Mouse (Mus musculus): Measurements from ENCODE around the gene Ptprs. TPM values are rescaled to one million over a fixed set of nuclear protein-coding genes. Genes with fewer than 3 reads are reported as not detected.

Ptprs gene
- polyA plus RNA-seq, 1 experiment from 2014 or later = 156 TPM

GRCm38 (mm10) chr17:56444771-56445170, 31.5 kb downstream of the Ptprs start:
- no peak overlapping the region for H3K4me2 ChIP-seq (replicated peaks; ENCODE audit: low read depth, low read length)
- H3K4me3 ChIP-seq (ENCODE audit: low read depth, low read length) = no peak overlapping the region
- peaks cover 17% of the 10 kb centered on the region for H3K36me3 ChIP-seq (ENCODE audit: control insufficient read depth, insufficient read depth, low read length)
- no peak for DNase-seq (ENCODE audit: low spot score)
- H3K9ac ChIP-seq (ENCODE audit: low read depth, low read length) = no peak overlapping the region
- peaks cover 10% of the 10 kb centered on the region; the same call in 1 of the 2 replicates for H3K4me1 ChIP-seq (replicated peaks; ENCODE audit: control insufficient read depth, insufficient read depth, low read length)
- 90% methylated on average over 3 of the region's 3 CpGs for WGBS
- H3K9me3 ChIP-seq (ENCODE audit: control insufficient read depth, low read length) = no peaks in the 10 kb centered on the region
- ATAC-seq (ENCODE audit: low FRiP score) = no peak
- no peaks in the 10 kb centered on the region for H3K27me3 ChIP-seq (ENCODE audit: control insufficient read depth, insufficient read depth, low read length)
- H3K27ac ChIP-seq (ENCODE audit: low read depth, low read length) = no peak overlapping the region

GRCm38 (mm10) chr17:56443341-56443795, 32.9 kb downstream of the Ptprs start:
- no peak overlapping the region for H3K4me2 ChIP-seq (replicated peaks; ENCODE audit: low read depth, low read length)
- H3K9ac ChIP-seq (ENCODE audit: low read depth, low read length) = no peak overlapping the region
- no peaks in the 10 kb centered on the region for H3K9me3 ChIP-seq (ENCODE audit: control insufficient read depth, low read length)
- peaks cover 13% of the 10 kb centered on the region; the same call in 1 of the 2 replicates for H3K4me1 ChIP-seq (replicated peaks; ENCODE audit: control insufficient read depth, insufficient read depth, low read length)
- DNase-seq (ENCODE audit: low spot score) = no peak
- H3K36me3 ChIP-seq (ENCODE audit: control insufficient read depth, insufficient read depth, low read length) = peaks cover 15% of the 10 kb centered on the region
- WGBS = 86% methylated on average over 5 of the region's 5 CpGs
- no peak overlapping the region for H3K4me3 ChIP-seq (ENCODE audit: low read depth, low read length)
- H3K27ac ChIP-seq (ENCODE audit: low read depth, low read length) = no peak overlapping the region
- ATAC-seq (ENCODE audit: low FRiP score) = no peak
- H3K27me3 ChIP-seq (ENCODE audit: control insufficient read depth, insufficient read depth, low read length) = no peaks in the 10 kb centered on the region

DNA sequence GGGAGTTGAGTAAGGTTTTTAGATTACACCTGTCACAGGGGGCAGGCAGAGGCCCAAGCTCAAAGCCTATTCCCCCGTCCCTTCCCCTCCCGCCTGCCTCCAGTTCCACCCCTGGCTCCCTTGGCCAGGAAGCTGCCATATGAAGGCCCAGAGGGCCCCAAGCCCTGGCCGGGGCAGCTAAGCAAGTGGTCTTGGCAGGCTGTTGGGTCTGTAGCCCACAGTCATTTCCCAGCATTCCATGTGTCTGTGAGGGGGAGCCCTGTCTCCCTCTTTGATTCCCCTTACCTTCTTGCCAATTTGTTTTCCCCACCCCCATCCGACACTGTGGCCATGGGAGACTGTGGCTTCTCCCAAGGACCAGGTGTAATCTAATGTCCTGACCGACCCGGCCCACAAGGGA, 34.0 kb downstream of the Ptprs start:
- Histone ChIP-seq H3K4me3 (ENCODE audit: low read depth, low read length) (no peak overlapping the region), H3K27ac (ENCODE audit: low read depth, low read length) (no peak overlapping the region), H3K4me2 (replicated peaks; ENCODE audit: low read depth, low read length) (no peak overlapping the region), H3K9ac (ENCODE audit: low read depth, low read length) (no peak overlapping the region), H3K36me3 (ENCODE audit: control insufficient read depth, insufficient read depth, low read length) (peaks cover 18% of the 10 kb centered on the region), H3K9me3 (ENCODE audit: control insufficient read depth, low read length) (no peaks in the 10 kb centered on the region), H3K4me1 (replicated peaks; ENCODE audit: control insufficient read depth, insufficient read depth, low read length) (peaks cover 13% of the 10 kb centered on the region; the same call in 1 of the 2 replicates), H3K27me3 (ENCODE audit: control insufficient read depth, insufficient read depth, low read length) (no peaks in the 10 kb centered on the region)
- no peak for DNase-seq (ENCODE audit: low spot score)
- ATAC-seq (ENCODE audit: low FRiP score) = no peak
- WGBS = 89% methylated on average over 6 of the region's 6 CpGs

DNA sequence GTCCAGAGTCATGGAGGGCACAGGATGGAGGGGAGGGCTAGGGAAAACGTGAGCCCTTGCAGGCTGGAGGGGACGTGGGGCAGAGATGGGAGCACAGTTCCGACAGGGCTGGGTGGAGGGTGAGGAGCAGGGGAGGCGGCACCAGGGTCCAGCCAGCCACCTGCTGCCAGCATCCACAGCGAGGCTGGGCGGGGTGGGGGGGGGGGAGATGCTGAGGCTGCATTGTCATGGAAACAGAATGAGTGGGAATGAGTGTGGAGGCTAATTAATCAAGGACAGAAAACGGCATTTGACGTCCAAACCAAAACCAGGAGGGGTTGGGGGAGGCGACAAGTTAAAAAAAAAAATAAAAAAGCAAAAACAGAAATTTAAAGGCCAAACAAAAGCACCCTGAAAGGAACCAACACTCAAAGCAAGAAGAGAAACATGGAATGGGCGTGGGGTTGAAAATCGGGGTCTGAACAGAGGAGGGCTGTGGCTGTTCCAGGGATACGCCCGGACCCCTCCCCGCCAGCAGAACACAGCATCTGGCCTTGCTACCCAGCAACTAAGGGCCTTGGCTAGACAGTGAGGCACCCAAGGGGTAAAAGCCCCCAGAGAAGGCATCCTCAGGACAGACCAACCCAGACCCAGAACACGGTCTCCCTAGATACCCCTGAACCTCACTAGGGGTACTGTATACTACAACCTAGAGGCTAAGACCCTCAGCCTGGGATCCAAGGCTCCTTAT, 36.4 kb downstream of the Ptprs start:
- Histone ChIP-seq H3K9ac (ENCODE audit: low read depth, low read length) (no peak overlapping the region), H3K36me3 (ENCODE audit: control insufficient read depth, insufficient read depth, low read length) (peaks cover 28% of the 10 kb centered on the region), H3K27ac (ENCODE audit: low read depth, low read length) (peak overlapping the region; percentile 61), H3K4me2 (replicated peaks; ENCODE audit: low read depth, low read length) (no peak overlapping the region), H3K4me1 (replicated peaks; ENCODE audit: control insufficient read depth, insufficient read depth, low read length) (peaks cover 10% of the 10 kb centered on the region; the same call in 1 of the 2 replicates), H3K27me3 (ENCODE audit: control insufficient read depth, insufficient read depth, low read length) (no peaks in the 10 kb centered on the region), H3K4me3 (ENCODE audit: low read depth, low read length) (no peak overlapping the region), H3K9me3 (ENCODE audit: control insufficient read depth, low read length) (no peaks in the 10 kb centered on the region)
- WGBS = 49% methylated on average over 15 of the region's 15 CpGs
- DNase-seq (ENCODE audit: low spot score) (peak; percentile 31), ATAC-seq (ENCODE audit: low FRiP score) (peak; percentile 59)

DNA sequence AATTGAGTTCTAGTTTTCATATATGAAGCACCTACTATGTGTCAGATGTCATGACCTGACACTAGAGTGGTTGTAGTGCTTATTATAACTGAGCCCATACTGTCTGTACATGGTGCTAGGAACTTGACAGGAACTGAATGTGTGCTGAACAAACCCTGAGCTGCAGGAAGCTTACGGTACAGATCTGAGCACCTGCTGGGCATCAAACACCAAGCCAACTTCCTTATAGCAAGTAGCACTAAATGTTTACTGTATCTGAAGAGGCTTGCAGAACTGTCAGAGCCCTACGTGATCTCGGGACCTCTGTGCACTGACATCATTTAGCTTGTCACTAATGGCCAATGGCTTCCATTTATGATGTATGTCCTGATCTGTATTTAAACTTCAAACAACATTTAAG, 44.7 kb downstream of the Ptprs start:
- no peaks in the 10 kb centered on the region for H3K4me1 ChIP-seq (replicated peaks; ENCODE audit: control insufficient read depth, insufficient read depth, low read length)
- H3K9ac ChIP-seq (ENCODE audit: low read depth, low read length) = no peak overlapping the region
- H3K36me3 ChIP-seq (ENCODE audit: control insufficient read depth, insufficient read depth, low read length) = peaks cover 33% of the 10 kb centered on the region
- no peaks in the 10 kb centered on the region for H3K9me3 ChIP-seq (ENCODE audit: control insufficient read depth, low read length)
- no peak for DNase-seq (ENCODE audit: low spot score)
- H3K4me2 ChIP-seq (replicated peaks; ENCODE audit: low read depth, low read length) = no peak overlapping the region
- H3K27me3 ChIP-seq (ENCODE audit: control insufficient read depth, insufficient read depth, low read length) = no peaks in the 10 kb centered on the region
- no peak for ATAC-seq (ENCODE audit: low FRiP score)
- H3K4me3 ChIP-seq (ENCODE audit: low read depth, low read length) = no peak overlapping the region
- WGBS = 89% methylated on average over 3 of the region's 3 CpGs
- H3K27ac ChIP-seq (ENCODE audit: low read depth, low read length) = no peak overlapping the region

DNA sequence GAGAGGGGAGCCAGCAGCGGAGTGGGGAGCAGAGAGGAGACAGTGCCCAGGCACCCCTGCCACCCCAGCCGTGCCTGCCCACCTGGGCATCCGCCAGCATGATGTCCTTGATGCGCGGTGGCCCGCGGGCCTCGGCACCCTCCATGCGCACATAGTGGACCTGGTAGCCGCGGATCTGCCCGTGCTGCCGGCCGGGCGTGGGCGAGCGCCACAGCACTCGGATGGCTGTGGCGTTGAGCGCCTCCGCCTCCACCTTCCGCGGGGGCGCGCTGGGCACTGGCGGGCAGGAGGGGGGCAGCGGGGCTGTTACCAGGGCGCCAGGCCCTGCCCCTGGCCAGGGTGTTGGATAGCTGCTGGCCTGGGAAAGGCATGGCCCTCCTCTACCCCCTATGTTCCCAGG, 48.4 kb downstream of the Ptprs start:
- 64% methylated on average over 12 of the region's 28 CpGs for WGBS

GRCm38 (mm10) chr17:56425941-56426340, 50.3 kb downstream of the Ptprs start:
- DNase-seq (ENCODE audit: low spot score) (peak; percentile 35), ATAC-seq (ENCODE audit: low FRiP score) (no peak)
- H3K9me3 ChIP-seq (ENCODE audit: control insufficient read depth, low read length) = no peaks in the 10 kb centered on the region
- no peaks in the 10 kb centered on the region for H3K27me3 ChIP-seq (ENCODE audit: control insufficient read depth, insufficient read depth, low read length)
- H3K4me2 ChIP-seq (replicated peaks; ENCODE audit: low read depth, low read length) = peak overlapping the region; percentile 80
- H3K4me1 ChIP-seq (replicated peaks; ENCODE audit: control insufficient read depth, insufficient read depth, low read length) = peaks cover 8% of the 10 kb centered on the region
- H3K4me3 ChIP-seq (ENCODE audit: low read depth, low read length) = peak overlapping the region; percentile 34
- H3K36me3 ChIP-seq (ENCODE audit: control insufficient read depth, insufficient read depth, low read length) = peaks cover 29% of the 10 kb centered on the region
- peak overlapping the region; percentile 57 for H3K9ac ChIP-seq (ENCODE audit: low read depth, low read length)
- WGBS = 34% methylated on average over 3 of the region's 3 CpGs
- no peak overlapping the region for H3K27ac ChIP-seq (ENCODE audit: low read depth, low read length)

More for the DNA sequence above, 48.4 kb downstream of the Ptprs start:
- DNase-seq (ENCODE audit: low spot score) = no peak
- Histone ChIP-seq H3K4me1 (replicated peaks; ENCODE audit: control insufficient read depth, insufficient read depth, low read length) (peaks cover 8% of the 10 kb centered on the region), H3K4me2 (replicated peaks; ENCODE audit: low read depth, low read length) (no peak overlapping the region), H3K36me3 (ENCODE audit: control insufficient read depth, insufficient read depth, low read length) (peaks cover 23% of the 10 kb centered on the region), H3K9ac (ENCODE audit: low read depth, low read length) (no peak overlapping the region), H3K4me3 (ENCODE audit: low read depth, low read length) (no peak overlapping the region), H3K27me3 (ENCODE audit: control insufficient read depth, insufficient read depth, low read length) (no peaks in the 10 kb centered on the region), H3K9me3 (ENCODE audit: control insufficient read depth, low read length) (no peaks in the 10 kb centered on the region), H3K27ac (ENCODE audit: low read depth, low read length) (no peak overlapping the region)
- ATAC-seq (ENCODE audit: low FRiP score) = no peak

GRCm38 (mm10) chr17:56425584-56425914, 50.7 kb downstream of the Ptprs start:
- H3K9me3 ChIP-seq (ENCODE audit: control insufficient read depth, low read length) = no peaks in the 10 kb centered on the region
- H3K27ac ChIP-seq (ENCODE audit: low read depth, low read length) = peak overlapping the region; percentile 42; the same call in 1 of the 2 replicates
- H3K4me1 ChIP-seq (replicated peaks; ENCODE audit: control insufficient read depth, insufficient read depth, low read length) = peaks cover 8% of the 10 kb centered on the region
- DNase-seq (ENCODE audit: low spot score) = peak; percentile 88
- peaks cover 33% of the 10 kb centered on the region for H3K36me3 ChIP-seq (ENCODE audit: control insufficient read depth, insufficient read depth, low read length)
- H3K9ac ChIP-seq (ENCODE audit: low read depth, low read length) = peak overlapping the region; percentile 57
- H3K4me3 ChIP-seq (ENCODE audit: low read depth, low read length) = peak overlapping the region; percentile 34
- ATAC-seq (ENCODE audit: low FRiP score) = peak; percentile 85
- H3K4me2 ChIP-seq (replicated peaks; ENCODE audit: low read depth, low read length) = peak overlapping the region; percentile 80
- under 1% methylated on average over 46 of the region's 47 CpGs for WGBS
- H3K27me3 ChIP-seq (ENCODE audit: control insufficient read depth, insufficient read depth, low read length) = no peaks in the 10 kb centered on the region
